Mouse (Mus musculus) kidney, postnatal 10 days (tissue): ENCODE data around the gene Kbtbd12.

Source experiments
- DNase-seq: peaks from one replicate; pipeline ENCODE4 v3.0.0; 2021; ENCODE audit warnings: mixed read lengths

The Kbtbd12 gene

DNA sequence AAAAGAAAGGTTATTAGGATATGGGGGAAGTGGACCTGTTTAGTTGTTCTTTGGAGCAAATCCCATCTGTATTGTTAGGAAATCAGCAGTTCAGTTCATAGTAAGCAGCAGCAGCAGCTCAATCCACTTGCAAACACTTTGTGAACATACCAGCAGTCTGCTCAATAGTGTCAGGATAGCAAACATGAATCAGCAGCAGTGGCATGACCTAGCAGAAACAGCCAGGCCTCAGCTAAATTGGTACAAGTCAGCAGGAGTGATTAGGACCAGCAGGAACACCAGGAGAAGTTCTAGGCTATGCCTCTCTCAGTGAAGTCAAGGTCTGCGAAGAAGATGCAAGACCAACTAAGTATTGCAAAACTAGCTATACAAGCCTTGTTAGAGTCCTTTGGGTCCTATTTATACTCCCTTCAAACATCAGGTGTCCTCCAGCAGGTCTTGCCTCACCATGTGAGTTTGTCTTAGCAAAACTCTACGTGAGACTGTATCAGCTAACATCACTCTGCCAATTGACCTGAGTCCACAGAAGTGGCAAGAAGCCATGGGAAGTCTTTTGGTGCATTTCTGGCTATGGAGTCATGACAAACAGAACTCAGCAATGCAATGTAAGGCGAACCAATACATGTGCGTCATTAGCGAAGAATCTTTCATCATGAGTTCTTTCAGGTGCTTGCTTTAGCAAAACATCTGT, at the start of gene Kbtbd12:
Kbtbd12 (minus strand) TSS at position 340 of the 691 bp plus-strand sequence.
- DNase-seq = no peak

DNA sequence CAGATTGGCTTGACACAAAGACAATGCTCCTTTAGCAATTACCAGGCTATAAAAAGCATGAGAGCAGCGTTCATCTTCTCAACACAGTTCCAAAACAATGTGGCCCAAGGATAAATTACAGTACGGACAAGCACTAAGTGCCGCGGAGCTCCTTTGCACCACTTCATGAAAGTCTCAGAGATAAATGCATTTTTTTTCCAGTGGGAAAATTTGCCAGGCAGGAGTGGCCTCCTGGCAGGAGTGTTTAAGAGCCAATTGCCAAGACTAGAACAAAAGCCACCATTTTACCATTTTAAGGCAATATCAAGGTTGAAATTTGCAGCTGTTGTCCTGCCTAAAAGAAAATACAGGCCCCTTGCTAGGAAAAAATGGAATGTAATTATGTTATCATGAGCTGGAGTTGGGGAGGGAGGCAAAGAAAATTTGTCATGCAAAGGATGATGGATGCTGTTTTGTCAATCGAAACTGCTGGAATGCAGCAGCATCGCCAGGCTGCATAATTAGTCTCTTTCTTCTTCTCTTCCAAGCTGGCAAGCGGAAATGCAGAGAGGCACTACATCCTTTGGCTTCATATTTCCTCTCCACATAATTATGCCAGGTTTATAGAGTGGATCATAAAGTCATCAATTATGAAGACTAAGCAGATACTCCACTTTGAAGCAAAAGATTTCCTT, 45.8 kb upstream of the Kbtbd12 start:
- no peak for DNase-seq

DNA sequence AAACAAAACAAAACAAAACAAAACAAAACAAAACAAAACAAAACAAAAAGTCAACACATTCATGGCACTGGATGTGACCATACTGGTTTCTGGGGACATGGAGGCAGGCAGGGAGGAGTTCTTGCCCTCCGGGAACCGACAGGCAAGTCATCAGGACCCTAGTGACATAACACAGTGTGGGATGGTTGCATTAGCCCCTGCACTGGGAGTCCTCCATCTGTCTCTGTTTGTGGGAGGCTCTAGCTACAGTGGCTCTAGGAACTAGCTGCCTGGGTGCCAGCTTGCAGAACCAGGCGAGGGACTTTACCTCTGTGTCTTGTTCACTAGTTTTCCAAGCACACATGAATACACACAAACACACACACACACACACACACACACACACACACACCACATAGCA, 43.3 kb upstream of the Kbtbd12 start:
- no peak for DNase-seq

DNA sequence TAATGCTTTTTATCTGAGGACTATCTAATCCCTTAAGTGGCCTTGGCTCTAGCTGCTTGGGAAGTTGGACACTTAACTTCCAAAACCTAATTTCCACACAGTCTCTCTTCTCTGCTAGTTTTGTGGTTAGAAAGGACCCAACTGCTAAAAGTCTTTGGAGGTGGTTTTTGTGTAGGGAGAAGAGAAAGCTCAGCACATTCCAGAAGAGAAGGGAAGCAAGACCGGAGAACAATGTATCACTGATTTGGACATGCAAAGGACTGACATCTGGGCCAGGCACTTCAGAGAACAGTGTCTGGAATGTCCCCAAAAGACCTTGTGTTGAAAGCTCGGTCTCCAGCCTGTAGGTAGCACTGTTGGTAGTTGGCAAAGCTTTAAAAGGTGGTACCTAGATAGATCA, 40.0 kb upstream of the Kbtbd12 start:
- DNase-seq = no peak

DNA sequence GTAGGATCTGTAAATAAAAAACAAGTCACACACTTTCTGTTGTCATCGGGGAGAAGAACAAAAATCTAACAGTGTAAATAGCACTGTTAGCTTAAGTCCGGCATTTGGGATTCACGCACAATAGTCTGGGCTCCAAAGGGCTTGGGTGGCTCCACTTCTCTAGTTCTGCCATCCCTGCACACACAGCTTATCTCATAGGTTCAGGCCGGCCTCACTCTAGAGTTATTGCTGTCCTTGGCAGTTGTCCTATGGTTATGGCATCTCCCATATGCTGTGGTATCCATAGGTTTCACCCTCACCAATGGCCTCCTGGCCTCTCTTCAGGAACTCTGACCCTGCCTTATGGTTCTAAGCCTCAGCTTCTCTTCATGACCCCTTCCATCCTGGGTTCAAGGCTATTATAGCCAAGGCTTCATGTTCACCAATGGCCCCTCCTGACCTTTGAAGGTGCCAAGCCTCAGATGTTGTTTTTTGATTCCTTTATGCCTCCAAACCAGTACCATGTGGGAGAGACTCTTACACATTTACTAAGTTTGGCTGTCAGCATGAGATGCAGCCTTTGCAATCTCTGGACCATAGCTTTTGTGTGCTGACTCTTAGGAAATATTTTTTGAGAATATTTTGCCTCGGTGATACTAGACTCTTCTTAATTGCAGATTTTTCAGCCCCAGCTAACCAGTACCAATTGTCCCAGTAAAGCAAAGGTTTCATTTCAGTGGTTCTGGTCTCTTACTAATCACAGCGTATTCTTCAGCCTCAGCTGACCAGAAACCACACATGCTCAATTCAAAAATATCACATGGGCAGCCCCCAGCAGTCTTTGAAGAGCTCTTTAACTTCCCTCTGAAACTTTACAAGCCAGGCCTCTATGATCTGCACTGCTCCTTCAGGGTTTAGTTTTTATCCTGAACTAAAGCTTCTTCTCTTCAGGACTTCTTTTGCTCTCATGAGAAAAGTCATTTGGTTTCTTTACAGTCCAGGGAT, 39.3 kb upstream of the Kbtbd12 start:
- DNase-seq = no peak

DNA sequence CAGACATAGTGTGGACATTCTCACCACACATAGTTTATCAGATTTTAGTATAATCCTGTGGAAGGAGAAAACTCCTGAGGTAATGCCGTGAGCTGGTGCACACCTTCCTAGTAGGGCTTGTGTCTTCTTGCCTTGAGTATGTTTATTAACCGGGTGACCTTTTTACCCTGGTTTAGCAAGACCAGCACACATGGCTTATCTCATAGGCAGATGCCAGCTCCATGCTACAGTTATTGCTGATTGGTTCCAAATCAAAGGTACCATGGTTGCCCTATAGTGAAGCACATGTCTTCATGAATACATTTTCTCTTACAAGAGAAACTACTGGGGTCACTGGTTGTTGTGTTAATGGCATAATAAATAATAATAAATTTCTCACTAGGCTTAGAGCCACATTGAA, 38.1 kb upstream of the Kbtbd12 start:
- no peak for DNase-seq

DNA sequence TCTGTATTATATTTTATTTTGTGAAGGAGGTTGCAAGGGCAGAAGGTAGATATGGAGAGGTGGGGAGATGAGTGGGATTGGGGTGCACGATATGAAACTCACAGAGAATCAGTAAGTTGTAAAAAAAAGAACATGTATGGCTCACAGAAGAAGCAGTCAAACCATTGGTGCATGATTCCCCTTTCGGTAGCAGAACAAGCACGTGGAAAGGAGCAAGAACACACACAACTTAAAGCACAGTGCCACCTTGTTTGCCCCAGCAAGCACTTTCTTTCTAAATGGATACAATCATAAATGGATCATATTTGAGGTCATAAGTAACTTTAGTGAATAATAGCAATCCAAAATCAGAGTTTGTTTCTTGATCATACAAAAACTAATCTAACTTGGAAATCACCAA, 24.5 kb upstream of the Kbtbd12 start:
- DNase-seq = no peak

DNA sequence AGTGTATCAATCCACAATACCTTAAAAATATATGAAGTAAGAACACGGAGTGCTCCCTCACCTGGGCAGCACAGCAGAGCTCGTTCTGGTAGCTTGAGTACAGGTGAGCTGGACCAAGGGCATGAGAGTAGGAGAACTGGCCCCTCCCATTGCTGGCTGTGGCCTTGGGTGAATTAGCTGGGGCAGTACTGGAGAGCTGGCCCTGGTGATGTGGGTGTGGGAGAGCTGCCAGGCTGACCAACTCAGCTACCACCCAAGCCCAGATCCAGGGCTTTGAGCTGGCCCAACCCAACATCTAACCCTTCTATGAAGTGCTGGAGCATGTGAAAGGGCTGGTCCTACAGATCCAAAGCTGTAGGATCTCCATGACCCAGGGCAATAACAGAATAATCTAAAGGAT, 23.9 kb upstream of the Kbtbd12 start:
- no peak for DNase-seq

DNA sequence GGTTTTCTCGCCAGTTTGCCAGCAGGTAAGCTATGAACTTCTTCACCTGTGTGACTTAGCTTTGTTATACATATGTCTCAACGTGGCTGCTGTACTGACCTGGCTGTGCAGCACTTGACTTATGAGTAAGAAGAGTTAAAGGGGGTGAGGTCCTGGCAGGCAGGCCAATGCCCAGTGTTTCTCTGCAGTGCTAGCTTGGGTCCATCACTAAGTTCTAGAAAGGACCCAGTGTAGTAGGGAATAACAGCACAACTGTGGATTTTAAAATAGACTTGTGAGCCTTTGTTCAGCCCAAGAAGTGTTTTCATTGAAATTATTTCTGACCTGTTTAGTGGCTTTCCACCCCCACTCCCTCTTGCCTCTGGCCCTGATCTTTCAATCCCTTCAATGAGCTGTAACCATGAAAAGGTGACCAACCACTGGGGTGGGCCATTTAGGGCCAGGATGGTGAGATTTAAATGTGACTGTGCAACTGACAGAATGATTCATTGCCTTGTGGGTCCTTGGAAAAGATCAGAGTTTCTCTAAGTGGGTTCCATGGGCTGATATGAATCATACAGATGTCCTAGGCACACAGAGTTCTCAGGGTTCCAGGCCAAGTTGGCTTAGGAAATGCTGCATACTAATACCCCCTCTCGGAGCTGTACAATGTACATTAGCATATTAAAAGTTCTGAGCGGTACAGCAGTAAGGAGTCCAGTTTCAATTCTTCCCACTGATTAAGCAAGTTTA, 10.0 kb upstream of the Kbtbd12 start:
- DNase-seq = no peak

DNA sequence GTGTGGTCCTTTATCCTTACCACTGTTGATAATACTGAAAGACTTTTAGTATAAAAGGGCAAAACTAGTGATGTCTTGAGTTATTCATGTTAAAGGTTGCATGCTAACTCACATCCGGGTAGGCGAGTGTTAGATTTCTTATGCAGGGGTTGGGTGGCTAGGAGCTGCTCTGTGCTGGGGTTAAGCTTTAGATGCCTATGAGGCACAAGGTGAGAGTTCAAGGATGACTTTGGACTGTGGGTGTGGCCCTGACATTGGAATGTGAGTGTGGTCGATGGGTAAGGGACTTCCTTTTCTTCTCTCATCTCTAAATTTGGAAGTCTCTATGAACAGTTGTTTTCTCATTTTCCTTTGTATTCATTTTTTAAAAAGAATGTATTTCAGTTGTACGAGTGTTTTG, 7.0 kb upstream of the Kbtbd12 start:
- DNase-seq = no peak

DNA sequence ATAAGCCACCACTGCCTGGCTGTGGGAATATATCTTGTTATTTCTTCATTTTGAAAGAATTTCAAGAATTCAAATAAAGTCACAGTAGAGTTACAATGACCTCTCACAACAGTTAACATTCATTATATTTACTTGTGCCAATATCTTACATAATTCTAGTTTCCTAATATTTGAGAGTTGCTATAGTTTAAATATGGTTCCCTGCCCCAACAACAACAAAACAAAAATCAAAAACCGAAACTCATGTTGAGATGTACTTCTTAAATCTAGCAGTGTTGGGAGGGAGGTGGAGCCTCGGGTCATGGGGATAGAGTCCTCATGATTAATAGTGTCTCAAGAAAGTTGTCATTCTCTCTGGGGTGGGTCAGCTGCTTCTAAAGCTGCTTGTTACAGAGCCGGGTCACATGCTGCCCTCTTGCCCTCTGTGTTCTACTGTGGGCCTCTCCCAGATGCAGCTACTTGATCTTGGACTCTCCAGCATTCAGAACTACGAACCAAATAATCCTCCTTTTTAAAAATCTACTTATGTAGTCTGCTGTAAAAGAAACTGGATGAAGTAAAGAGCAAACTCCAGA, 3.7 kb upstream of the Kbtbd12 start:
- no peak for DNase-seq

DNA sequence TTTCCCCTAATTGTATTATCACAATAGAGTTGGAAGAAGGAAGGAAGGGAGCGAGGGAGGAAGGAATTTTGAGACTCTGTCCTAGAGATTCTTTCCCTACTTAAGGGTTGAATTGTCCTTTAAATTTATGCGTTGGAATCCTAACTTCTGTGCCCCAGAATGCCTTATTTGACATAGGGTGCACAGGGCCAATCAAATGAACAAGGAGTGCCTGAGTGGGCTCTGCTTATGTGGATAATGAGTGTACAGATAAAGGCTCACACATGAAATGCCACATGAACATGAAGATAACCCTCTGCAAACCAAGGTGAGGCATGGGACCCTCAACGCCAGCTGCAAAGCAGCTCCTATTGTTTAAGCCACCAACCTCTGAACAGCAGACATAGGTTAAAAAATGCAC, 2.6 kb upstream of the Kbtbd12 start:
- no peak for DNase-seq

DNA sequence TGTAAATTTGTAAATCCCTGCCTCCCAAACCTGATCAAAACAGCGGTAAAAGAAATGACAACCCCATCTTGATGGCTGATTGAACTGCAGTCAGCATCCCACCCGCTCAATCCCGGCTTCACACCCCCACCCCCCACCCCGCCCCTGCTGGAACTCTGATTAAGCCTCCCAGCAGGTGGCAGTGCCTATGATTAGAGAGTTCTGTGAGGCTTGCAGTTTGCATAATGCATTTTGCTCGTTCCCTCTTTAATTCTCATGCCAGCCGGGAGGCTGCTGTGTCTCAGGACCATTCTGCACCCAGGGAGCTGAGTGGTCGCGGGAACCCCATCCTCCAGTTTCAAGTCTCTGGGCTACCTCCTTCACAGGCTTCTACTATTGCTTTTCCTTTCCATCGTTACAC, 2.2 kb upstream of the Kbtbd12 start:
- peak; percentile 31 for DNase-seq

DNA sequence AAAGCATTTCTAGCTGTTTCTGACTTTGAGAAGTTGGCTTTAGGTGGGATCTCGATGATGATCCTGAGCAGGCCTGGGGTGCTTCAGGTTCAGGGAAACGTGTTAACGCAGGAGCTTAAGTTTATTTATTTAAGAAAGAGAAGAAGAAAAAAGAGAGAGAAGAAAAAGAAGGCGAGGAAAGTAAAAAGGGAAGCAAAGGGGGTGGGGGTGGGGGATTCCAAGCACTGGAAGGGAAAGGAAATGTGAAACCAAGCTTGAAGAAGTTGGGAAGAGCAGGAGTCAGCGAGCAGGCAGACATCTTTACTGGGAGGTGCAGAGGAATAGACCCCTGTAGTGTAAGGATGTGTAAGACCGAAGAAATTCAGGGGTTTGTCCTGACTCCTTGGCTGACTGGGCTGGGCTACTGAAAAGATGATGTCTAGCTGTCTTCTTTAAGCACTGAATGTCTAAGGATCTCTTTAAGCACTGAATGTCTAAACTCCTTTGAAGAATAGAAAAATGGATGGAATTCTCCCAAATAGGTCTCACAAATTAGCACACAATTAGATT, 1.7 kb upstream of the Kbtbd12 start:
- no peak for DNase-seq

DNA sequence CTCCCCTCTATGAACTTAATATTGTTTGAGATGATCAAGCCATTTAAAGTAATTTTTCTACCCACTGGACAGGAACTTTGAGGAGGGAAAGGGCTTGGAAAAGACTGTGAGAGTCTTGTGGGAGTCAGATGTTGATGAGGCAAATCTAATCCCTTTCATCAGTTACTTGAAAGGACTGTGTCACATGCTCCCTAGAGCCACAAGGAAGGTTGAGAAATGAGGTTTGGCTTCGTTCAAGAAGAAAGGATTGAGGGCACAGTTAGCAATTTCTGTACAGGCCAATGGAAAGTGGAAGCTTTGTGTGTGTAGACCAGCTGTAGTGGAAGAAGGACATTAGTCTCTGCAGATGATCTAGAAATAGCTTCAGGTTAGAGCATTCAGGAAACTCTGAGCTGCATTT, 1.2 kb upstream of the Kbtbd12 start:
- DNase-seq = no peak

DNA sequence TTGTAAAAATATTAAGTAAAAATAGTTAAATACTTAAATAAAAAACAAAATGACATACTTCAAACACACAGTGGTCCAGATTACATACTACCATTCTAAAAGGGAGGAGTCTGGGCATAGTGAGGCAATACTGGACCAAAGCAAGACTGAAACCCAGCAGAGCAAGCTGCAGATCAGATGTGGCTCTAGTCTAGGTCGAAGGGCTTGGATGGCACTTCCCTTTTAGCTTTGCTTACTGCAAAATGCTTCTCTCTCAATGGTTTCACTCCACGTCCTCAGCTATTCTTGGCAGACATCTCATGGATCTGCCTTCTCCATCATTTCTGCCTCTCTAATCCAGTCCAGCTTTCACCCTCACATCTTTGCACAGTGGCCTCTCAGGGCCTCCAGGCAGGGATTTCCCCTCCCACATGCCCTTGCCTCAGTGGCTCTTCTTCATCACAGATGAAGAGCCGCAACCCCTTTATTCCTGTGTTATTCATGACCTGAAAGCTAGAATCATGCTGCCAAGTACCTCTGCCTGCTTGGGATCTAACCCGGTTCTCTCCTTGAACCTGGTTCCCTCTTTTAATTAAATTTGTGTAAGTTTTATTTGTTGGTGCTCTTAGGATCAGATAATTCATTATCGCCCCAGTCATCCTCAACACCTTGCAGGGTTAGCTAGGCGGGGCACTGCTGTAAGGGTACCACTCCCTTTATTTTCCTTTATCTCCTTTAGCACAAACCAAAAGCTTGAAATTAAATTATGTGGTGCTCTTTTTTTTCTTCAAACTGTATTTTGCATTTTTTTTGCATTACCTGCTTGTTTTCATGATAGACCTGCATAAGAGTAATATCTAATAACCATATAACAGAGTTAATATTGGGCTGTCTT, 1.6 kb downstream of the Kbtbd12 start:
- DNase-seq = no peak

DNA sequence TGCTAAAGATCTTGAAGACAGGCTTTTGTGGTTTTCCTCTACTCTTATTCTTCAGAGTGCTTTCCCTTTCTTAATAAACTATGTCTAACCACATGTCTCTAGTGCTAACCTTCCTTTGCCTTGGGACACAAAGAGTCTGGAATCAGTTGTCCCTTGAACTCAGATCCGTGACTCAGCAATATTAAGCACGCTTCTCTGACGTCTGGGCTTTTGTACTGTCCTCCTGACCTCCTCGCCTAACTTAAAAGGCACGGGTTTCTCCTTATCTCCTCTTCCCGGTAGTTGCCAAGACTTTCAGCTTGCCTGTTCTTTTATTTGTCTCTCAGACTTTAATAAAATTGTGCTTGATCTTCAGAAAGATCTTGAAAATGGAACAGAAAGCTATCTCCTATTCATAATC, 6.5 kb downstream of the Kbtbd12 start:
- no peak for DNase-seq

DNA sequence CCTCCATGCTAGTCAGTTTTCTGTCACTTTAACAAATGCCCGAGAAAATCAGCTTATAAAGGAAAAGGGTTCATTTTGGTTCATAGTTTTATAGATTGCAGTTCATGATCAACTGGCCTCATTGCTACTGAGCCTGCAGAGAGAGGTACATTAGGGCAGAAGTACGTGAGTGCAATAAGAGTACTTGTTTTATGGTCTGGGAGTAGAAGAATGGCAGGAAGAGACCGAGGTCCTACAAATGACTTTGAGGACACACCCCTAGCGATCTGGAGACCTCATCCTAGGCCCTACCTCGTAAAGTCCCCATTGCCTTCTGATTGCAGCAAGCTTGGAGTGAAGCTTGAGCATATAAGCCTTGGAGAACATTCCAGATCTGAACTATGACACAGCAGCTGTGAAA, 7.2 kb downstream of the Kbtbd12 start:
- DNase-seq = no peak

DNA sequence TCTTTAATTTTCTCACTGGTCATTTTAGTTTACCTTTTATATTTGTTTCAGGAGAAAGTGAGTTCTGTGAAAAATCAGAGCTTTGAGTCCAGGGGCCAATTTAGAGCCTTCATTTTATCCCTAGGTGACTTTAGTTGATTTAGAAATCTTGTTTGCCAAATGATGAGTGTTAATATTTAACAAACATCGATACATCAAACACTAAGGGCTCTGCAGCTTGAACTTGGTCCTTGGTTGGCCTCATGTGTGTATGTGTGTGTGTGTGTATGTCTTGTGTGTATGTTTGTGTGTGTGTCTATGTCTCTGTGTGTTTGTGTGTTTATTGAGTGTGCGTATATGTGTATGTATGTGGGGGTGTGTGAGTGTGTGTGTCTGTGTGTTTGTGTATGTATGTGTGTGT, 7.9 kb downstream of the Kbtbd12 start:
- DNase-seq = no peak

DNA sequence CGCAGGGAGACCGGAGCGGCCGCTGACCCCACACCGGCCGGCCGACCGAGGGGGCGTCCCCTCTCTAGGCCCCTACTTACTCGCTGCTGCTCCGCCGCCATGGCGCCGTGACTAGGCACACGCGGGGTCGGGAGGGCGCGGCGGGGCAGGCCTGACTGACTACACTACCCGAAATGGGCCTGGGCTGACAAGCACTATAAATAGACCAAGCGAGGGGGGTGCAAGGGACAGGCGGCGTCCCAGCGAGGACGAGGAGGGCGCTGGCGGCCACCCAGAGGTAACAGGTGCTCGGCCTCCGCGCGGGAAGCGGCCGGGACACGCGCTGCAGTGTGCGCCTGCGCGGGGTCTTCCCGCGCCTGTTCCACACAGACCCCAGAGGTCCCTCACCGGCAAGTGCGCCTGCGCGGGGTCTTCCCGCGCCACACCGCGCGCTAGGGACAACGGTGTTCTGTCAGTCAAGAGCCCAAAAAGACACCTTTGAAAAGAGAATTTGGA, 10.4 kb downstream of the Kbtbd12 start:
- DNase-seq = peak; percentile 68

DNA sequence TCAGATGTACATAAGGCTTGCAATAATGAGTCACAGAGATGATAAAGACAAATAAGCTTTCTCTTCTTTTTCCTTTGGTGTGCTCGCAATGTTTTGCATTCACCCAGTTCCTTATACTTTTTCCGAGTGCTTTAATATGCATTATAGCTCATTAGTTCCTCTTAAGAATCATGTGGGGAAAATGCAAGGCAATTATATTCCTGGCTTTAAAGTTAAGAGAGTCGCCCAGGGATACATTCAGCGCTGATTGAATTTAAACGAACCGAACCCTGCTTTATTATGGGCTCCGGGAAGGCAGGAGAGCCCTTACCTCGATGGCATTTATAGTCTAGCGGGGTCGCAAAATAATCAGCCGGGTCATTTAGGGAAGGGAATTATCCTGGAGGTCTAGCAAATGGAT, 10.8 kb downstream of the Kbtbd12 start:
- no peak for DNase-seq
